Mouse (Mus musculus): Measurements from ENCODE around the gene Yipf2.

Yipf2 gene

DNA sequence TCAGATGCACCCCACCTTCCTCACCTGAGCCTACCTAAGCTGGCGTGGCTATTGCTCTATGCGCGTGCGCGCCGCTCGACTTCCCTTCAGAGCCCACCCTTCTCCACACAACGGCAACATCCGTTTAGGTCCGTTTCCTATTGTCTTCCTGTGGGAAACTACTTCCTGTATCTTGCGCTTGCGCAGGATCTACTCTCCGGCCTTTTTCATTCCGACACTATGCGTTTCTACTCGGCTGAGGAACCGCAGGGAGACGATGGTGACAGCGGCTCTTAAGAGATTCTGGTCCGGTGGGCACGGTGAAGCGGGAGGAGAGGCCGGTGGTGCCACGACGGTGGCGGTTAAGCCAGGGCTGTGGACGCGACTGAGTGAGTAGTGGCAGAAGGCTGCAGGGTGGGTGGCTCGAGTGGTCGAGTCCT lies at the start of gene Yipf2, which contains the start of gene Timm29:
Gene Yipf2 (minus strand): TSS at position 126 of the 419 bp plus-strand sequence.
Gene Timm29 (plus strand): TSS at position 20 of the 419 bp plus-strand sequence.
- peak; percentile 95 for DNase-seq

DNA sequence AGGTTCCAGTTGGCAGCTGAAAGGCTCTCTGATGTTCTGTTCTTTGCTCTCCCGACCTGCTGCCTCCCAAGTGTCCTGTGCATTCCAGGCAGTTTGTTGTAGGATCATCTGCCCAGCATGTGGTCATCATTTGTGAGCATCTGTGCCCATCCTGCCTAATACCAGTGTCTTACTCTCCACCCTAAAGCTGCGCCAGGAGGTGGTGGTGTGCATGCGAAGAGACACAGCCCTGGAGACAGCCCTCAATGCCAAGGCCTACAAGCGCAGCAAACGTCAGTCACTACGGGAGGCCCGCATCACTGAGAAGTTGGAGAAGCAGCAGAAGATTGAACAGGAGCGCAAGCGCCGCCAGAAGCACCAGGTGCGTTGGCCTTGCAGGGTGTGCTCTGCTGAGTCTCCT lies 46.4 kb upstream of the Yipf2 start:
- peak; percentile 70 for DNase-seq

DNA sequence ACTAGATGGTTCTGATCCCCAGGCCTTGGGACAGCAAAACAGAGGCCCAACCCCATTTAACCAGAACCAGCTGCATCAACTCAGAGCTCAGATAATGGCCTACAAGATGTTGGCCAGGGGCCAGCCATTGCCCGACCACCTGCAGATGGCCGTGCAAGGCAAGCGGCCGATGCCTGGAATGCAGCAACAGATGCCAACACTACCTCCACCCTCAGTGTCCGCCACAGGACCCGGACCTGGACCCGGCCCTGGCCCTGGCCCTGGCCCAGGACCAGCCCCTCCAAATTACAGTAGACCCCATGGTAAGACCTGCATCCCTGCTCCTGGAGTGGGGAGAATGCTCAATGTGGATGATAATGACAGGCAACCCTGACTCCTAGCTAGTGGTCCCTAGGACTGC lies 43.0 kb upstream of the Yipf2 start:
- peak; percentile 61 for DNase-seq

GRCm38 (mm10) chr9:21633106-21633505 lies 40.5 kb upstream of the Yipf2 start:
- no peak for DNase-seq

DNA sequence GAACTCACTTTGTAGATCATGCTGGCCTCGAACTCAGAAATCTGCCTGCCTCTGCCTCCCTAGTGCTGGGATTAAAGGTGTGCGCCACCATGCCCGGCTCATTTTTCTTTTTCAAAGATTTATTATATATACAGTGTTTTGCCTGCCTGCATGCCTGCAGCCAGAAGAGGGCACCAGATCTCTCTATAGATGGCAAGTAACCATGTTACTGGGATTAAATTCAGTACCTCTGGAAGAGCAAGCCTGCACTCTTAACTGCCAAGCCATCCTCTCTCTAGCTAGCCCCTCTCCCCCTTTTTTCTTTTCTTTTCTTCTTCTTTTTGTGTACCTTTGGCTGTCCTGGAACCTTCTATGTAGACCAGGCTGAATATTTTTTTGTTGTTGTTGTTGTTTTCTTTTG lies 38.0 kb upstream of the Yipf2 start:
- peak; percentile 58 for DNase-seq

DNA sequence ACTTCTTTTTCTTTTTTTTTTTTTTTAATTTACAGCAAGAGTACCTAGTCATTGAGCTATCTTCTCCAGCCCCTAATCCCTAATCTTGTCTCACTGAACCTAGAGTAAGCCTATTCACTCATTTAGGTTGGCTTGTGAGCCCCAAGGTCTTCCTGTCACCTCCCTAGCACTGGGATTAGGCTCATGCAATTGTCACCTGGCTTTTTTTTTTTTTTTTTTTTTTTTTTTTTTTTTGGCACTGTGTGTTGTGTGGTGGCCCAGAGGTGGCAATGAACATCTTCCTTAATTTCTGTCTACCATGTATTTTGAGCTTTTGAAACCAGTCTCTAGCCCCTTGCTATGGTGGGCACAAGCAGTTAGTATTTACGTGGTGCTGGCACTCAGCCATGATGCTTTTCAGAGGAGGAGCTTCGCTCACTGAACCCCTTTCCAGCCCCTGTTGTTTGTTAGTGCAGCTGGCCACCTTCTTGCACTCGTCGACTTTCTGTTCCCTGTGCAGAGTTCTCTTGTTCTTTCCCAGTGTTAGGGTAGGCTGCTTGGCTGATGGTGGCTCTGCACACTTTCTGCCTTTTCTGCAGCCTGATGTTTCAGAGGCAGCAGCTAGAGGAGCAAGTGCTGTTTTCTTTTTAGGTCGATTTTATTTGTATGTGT lies 34.6 kb upstream of the Yipf2 start:
- no peak for DNase-seq

DNA sequence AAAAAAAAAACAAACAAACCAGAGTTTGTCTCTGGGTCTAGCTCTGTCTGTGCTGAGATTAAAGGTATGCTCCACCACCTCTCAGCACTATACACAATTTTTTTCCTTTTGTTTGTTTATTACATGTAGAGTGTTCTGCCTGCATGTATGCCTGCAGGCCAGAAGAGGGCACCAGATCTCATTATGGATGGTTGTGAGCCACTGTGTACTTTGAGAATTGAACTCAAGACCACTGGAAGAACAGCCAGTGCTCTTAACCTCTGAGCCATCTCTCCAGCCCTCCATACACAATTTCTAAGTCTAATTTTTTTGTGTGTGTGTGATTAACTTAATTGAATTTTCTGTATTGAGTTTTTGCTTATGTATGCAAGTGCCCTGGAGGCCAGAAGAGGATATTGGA lies 33.9 kb upstream of the Yipf2 start:
- DNase-seq: no peak

DNA sequence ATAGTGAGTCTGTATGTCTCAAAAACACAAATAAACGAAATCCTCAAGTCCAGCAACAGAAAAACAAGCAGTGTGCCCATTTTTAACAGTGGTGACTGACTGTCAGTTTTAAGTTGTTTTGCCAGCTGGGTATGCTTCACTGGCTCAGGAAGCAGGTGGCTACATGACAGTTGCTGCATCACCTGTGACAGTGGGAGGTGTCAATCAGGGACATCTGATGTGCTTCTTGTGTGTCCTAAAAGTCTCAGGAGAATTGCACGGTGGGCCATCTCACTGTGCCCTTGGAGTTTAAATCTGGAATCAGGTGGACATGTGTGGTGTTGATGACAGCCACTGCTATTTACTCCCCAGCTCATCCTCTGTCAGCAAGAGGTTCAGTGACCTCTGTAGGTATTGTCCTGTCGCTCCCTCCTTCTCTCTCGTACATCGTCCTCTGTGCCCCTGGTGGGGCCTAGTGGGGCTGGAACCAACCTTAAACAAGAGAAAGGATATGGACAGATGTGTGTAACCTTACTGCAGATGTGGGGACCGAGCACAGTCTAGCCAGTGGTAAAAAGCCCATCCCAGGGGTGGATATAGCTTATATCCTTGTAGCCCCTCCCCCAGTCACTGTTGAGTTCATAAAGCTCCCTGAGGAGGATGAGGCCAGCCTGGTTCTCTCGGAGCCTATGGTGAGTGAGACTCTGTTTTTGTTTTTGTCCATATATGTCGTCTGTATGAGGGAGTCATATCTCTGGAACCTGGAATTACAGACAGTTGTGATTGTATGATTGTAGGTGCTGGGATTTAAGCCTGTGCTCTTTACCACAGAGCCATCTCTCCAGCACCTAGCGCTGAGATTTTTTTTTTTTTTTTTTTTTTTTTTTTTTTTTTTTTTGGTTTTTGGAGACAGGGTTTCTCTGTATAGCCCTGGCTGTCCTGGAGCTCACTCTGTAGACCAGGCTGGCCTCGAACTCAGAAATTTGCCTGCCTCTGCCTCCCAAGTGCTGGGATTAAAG lies 33.0 kb upstream of the Yipf2 start:
- DNase-seq: no peak

DNA sequence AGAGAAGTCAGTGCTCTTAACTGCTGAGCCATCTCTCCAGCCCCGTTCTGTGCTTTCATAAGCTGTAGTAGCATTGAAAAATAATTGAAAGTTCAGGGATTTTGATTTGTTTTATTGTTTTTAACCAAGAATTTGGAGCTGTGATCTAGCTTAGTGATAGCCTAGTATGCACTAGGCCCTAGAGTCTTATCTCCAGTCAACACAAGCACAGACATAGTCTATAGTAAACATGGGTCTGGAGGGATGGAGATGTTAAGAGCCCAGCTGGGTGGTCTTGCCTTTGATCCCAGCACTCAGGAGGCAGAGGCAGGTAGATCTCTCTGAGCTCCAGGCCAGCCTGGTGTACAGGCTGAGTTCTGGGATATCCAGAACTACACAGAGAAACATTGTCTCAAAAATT lies 30.0 kb upstream of the Yipf2 start:
- DNase-seq: no peak

- no peak for DNase-seq
Observed at GRCm38 (mm10) chr9:21620229-21620628, 27.6 kb upstream of the Yipf2 start.

GRCm38 (mm10) chr9:21617066-21617465 lies 24.4 kb upstream of the Yipf2 start:
- no peak for DNase-seq

DNA sequence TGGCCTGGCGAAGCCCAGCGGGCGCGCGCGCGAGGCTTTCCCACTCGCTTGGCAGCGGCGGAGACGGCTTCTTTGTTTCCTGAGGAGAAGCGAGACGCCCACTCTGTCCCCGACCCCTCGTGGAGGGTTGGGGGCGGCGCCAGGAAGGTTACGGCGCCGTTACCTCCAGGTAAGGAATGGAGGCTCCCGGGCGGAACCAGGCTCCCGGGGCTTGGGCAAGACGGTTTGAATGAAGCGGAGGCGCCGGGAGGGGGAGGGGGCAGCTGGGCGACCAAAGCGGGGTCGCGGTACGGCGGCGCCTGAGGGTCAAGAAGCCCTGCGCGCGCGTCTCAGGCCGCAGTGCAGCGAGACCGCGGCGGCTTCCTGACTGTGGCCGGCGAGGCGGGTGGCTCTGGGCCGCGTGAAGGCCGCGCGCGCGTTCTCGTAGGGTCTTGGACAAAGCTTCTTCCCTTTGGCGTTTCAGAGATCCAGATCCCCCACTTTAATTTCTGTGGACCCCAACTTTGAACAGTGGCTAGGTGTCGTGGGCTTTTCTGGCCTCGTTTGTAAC lies 23.7 kb upstream of the Yipf2 start:
- peak; percentile 91 for DNase-seq

GRCm38 (mm10) chr9:21615617-21616231 lies 23.1 kb upstream of the Yipf2 start, which contains the start of gene Smarca4:
Gene Smarca4, plus strand, starts transcription at chr9:21616169.
- DNase-seq: peak; percentile 100

GRCm38 (mm10) chr9:21614864-21615616 lies 22.4 kb upstream of the Yipf2 start:
- no peak for DNase-seq

DNA sequence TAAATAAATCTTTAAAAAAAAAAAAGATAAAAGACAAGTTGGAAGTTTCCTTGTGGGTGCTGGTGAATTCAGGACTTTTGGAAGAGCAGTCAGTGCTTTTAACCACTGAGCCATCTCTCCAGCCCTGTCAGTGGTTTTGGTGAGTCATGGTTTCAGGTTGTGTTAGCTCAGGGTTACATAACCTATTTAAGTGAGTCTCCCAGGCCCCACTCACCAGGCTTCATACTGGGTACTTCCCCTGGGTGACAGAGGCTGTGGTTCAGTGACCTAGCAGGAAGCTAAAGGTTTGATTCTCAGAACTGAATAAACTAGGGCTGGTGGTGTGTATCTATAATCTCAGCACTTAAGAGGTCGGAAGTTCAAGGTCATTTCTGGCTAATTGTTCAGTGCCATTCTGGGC lies 17.2 kb upstream of the Yipf2 start:
- no peak for DNase-seq

DNA sequence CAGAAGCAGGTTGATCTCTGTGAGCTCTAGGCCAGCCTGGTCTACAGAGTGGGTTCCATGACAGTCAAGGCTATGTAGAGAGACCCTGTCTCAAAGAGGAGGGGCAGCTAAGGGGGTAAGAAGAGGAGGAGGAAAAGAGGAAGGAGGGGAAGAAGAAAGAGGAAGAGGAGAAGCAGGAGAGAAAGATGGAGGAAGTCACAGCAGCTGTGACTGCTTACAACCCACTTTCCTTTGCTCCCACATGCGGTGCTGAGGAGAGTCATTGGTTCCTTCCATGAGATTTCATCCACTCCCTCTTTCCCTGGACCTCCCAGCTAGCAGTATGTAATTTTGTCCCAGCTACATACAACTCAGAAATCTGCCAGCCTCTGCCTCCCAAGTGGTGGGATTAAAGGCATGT lies 14.0 kb upstream of the Yipf2 start:
- no peak for DNase-seq

- DNase-seq: no peak
Observed at GRCm38 (mm10) chr9:21605865-21606264, 13.2 kb upstream of the Yipf2 start.

- no peak for DNase-seq
Observed at GRCm38 (mm10) chr9:21604119-21604518, 11.5 kb upstream of the Yipf2 start.

- peak; percentile 77 for DNase-seq
Observed at GRCm38 (mm10) chr9:21601722-21602399, 9.2 kb upstream of the Yipf2 start.

- no peak for DNase-seq
Observed at GRCm38 (mm10) chr9:21601073-21601472, 8.4 kb upstream of the Yipf2 start.

GRCm38 (mm10) chr9:21600186-21600585 lies 7.6 kb upstream of the Yipf2 start:
- no peak for DNase-seq

DNA sequence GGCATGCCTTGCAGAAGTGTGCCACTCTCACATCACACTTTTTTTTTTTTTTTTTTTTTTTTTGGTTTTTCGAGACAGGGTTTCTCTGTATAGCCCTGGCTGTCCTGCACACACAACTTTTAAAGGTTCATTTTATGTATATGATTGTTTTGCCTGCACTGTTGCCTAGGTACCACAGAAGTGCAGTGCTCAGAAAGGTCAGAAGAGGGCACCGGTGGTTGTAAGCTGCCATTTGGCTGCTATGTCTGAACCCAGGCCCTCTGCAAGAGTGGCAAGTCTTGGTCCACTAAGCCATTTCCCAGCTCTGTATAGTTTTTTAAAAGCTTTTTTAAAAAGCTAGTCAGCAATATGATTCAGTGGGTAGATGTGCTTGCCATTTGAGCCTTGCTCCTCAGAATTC lies 5.6 kb upstream of the Yipf2 start:
- no peak for DNase-seq

Data from cerebellum, adult 9-11 months (tissue).